Mouse (Mus musculus) MEL (cell line): ENCODE results near the gene Mid1. TPM values are rescaled to one million over a fixed set of nuclear protein-coding genes. Genes with fewer than 3 reads are reported as not detected.
"Not testable (repeated sequence)": the region's sequence is repeated elsewhere in the genome, so short reads cannot be mapped to it uniquely, and the experiment has no call there.

Experiments used
- DNase-seq: peaks from one replicate; pipeline ENCODE4 v3.0.0; 2011; ENCODE audit warnings: low read depth, low spot score
- H3K27ac ChIP-seq: 2 replicates; pipeline ENCODE4 v1.5.1; 2012; ENCODE audit warnings: low read depth, mild to moderate bottlenecking, control low read depth, low read length, moderate library complexity; ENCODE audit not compliant: control insufficient read depth
- H3K27me3 ChIP-seq, 2 experiments: fragments of 150-350 bp in 1 of 2; sonication (generic) in 1 of 2; 2 replicates each; pipeline ENCODE4 v1.6.1; 2012; ENCODE audit warnings: low read length in 2 of 2, mild to moderate bottlenecking in 2 of 2, improper control_type of control experiment in 1 of 2, moderate library complexity in 1 of 2; ENCODE audit not compliant: insufficient read depth in 2 of 2, control insufficient read depth in 1 of 2
- H3K36me3 ChIP-seq, 2 experiments: 2 replicates each; pipeline ENCODE4 v1.6.1; 2012 to 2014; ENCODE audit warnings: low read length in 2 of 2, improper control_type of control experiment in 1 of 2, inconsistent platforms in 1 of 2, mild to moderate bottlenecking in 1 of 2; ENCODE audit not compliant: insufficient read depth in 2 of 2, control insufficient read depth in 1 of 2
- H3K4me1 ChIP-seq, 2 experiments: fragments of 150-350 bp in 1 of 2; sonication (generic) in 1 of 2; 2 replicates each; pipeline ENCODE4 v1.6.1; 2012; ENCODE audit warnings: low read length in 2 of 2, improper control_type of control experiment in 1 of 2, mild to moderate bottlenecking in 1 of 2; ENCODE audit not compliant: insufficient read depth in 2 of 2, control insufficient read depth in 1 of 2
- H3K4me3 ChIP-seq, 2 experiments: fragments of 150-350 bp in 1 of 2; sonication (generic) in 1 of 2; 2 replicates each; pipeline ENCODE4 v1.5.1; 2012; ENCODE audit warnings: low read depth in 2 of 2, low read length in 2 of 2, mild to moderate bottlenecking in 2 of 2, moderate library complexity in 2 of 2, control low read depth in 1 of 2, improper control_type of control experiment in 1 of 2; ENCODE audit not compliant: control insufficient read depth in 1 of 2, insufficient read depth in 1 of 2
- H3K79me2 ChIP-seq: 2 replicates; pipeline ENCODE4 v1.6.1; 2012; ENCODE audit warnings: mild to moderate bottlenecking, low read length, moderate library complexity; ENCODE audit not compliant: control insufficient read depth, poor library complexity, insufficient read depth
- H3K9ac ChIP-seq: 2 replicates; pipeline ENCODE4 v1.6.1; 2012; ENCODE audit warnings: low read depth, mild to moderate bottlenecking, control low read depth, low read length, moderate library complexity; ENCODE audit not compliant: control insufficient read depth, poor library complexity, severe bottlenecking
- H3K9me3 ChIP-seq: fragments of 150-350 bp; sonication (generic); replicated peaks from 2 replicates; pipeline ENCODE4 v1.6.1; 2012; ENCODE audit warnings: mild to moderate bottlenecking, low read length, improper control_type of control experiment, moderate library complexity; ENCODE audit not compliant: insufficient read depth
- EP300 ChIP-seq, 2 experiments: IDR thresholded peaks; 2 replicates each; pipeline ENCODE4 v1.6.1; 2011; ENCODE audit warnings: improper control_type of control experiment in 2 of 2, low read length in 2 of 2, low read depth in 1 of 2, mild to moderate bottlenecking in 1 of 2
- ETS1 ChIP-seq: IDR thresholded peaks from 2 replicates; pipeline ENCODE4 v1.6.1; 2012; ENCODE audit warnings: low read depth, mild to moderate bottlenecking, inconsistent platforms, low read length, improper control_type of control experiment, moderate library complexity
- MAZ ChIP-seq: IDR thresholded peaks from 2 replicates; pipeline ENCODE4 v1.6.1; 2012; ENCODE audit warnings: low read depth, mild to moderate bottlenecking, inconsistent platforms, low read length, improper control_type of control experiment
- POLR2AphosphoS2 ChIP-seq: IDR thresholded peaks from 2 replicates; pipeline ENCODE4 v1.6.1; 2011; ENCODE audit warnings: low read length, improper control_type of control experiment
- TAL1 ChIP-seq: IDR thresholded peaks from 2 replicates; pipeline ENCODE4 v1.6.1; 2012; ENCODE audit warnings: mild to moderate bottlenecking, inconsistent platforms, low read length, moderate library complexity, mixed read lengths
- TCF12 ChIP-seq: IDR thresholded peaks from 2 replicates; pipeline ENCODE4 v1.6.1; 2014; ENCODE audit warnings: low read depth, mild to moderate bottlenecking, inconsistent platforms, low read length, improper control_type of control experiment, moderate library complexity
- polyA plus RNA-seq, 2 experiments: library from polyadenylated mRNA; stranded (reverse) in 1 of 2; unstranded in 1 of 2; fragments of >175 nt in 1 of 2; fragments of >200 nt in 1 of 2; gene quantifications; 2 replicates each; pipeline versions ENCODE4 v1.2.1 to v1.2.4; 2012; ENCODE audit warnings: low replicate concordance in 2 of 2, low read depth in 1 of 2; ENCODE audit not compliant: insufficient read length in 2 of 2, insufficient read depth in 1 of 2, missing spikeins in 1 of 2
- total RNA-seq: library from RNA; depleted of rRNA; stranded (reverse); fragments of 300-350 nt; gene quantifications from 2 replicates; pipeline ENCODE4 v1.2.3, GENCODE M21; 2012

Gene Mid1
- total and polyA plus RNA-seq, 3 experiments, result 1.4 to 7.8 TPM; not detected in 1

DNA sequence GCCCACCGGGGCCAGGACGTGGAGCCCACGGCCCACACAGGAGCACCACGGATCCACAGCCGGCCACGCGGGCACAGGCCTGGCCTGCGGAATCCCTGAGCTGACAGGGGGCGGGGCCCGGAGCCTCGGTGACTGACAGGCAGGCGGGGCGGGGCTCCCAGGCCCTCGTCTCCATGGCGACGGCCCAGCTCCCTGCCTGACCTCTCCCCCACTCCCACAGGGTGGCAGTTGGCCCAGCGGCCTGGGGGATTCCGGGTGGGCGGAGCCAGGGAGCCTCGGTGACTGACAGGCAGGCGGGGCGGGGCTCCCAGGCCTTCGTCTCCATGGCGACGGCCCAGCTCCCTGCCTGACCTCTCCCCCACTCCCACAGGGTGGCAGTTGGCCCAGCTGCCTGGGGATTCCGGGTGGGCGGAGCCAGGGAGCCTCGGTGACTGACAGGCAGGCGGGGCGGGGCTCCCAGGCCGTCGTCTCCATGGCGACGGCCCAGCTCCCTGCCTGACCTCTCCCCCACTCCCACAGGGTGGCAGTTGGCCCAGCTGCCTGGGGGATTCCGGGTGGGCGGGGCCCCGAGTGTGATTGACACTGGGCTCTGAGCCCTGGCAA lies 313.0 kb downstream of the Mid1 start:
- H3K79me2 ChIP-seq, H3K4me3 ChIP-seq, H3K27me3 ChIP-seq, H3K9me3 ChIP-seq, H3K9ac ChIP-seq, H3K27ac ChIP-seq, H3K4me1 ChIP-seq, H3K36me3 ChIP-seq: not testable (repeated sequence)
- TF ChIP-seq ETS1 (0 out of 2 replicates have a peak, but pooled peaks have one; percentile 28), MAZ (peak; percentile 59; the same call in 1 of the 2 replicates), EP300 (IDR thresholded peaks at IDR 0.05; ENCODE audit: low read depth in 1 of 2, low read length in 2 of 2) (peak in 1 of 2 experiments; percentile 17; a peak in 1 of 4 replicates), TCF12 (peak; percentile 15; the same call in 1 of the 2 replicates)
- peak; percentile 99 for DNase-seq

DNA sequence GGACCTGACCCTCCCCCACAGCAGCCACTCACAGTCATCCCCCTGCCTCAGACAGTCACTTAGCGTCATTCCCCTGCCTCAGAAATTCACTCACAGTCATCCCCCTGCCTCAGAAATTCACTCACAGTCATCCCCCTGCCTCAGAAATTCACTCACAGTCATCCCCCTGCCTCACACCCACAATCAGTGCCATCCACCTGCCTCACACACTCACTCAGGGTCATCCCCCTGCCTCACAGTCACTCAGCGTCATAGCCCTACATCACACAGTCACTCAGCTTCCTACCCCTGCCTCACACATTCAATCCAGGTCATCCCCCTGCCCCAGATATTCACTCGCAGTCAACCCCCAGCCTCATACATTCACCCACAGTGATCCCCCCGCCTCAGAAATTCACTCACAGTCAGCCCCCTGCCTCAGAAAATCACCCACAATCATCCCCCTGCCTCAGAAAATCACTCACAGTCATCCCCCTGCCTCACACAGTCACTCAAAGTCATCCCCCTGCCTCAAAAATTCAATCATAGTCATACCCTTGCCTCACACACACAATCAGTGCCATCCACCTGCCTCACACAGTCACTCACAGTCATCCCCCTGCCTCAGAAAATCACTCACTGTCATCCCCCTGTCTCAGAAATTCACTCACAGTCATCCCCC lies 313.7 kb downstream of the Mid1 start:
- H3K4me1 ChIP-seq, H3K27me3 ChIP-seq, H3K9me3 ChIP-seq, H3K27ac ChIP-seq, H3K4me3 ChIP-seq, H3K79me2 ChIP-seq, H3K36me3 ChIP-seq, H3K9ac ChIP-seq: not testable (repeated sequence)
- peak; percentile 31 for DNase-seq

DNA sequence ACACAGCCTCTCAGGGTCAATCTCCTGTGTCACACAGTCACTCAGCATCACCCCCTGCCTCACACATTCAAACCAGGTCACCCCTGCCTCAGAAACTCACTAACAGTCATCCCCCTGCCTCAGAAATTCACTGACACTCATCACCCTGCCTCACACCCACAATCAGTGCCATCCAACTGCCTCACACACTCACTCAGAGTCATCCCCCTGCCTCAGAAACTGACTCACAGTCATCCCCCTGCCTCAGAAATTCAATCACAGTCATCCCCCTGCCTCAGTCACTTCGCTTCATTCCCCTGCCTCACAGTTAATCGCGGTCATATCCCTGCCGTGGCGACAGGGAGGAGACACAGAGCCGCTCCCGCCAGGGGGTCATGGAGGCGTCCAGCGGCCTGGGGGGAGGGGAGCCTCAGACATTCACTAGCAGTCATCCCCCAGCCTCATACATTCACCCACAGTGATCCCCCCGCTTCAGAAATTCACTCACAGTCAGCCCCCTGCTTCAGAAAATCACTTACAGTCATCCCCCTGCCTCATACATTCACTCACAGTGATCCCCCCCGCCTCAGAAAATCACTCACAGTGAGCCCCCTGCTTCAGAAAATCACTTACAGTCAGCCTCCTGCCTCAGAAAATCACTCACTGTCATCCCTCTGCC lies 314.4 kb downstream of the Mid1 start:
- not testable (repeated sequence) for H3K4me3 ChIP-seq, H3K27me3 ChIP-seq, H3K79me2 ChIP-seq, H3K36me3 ChIP-seq, H3K4me1 ChIP-seq, H3K9me3 ChIP-seq, H3K9ac ChIP-seq, H3K27ac ChIP-seq
- TF ChIP-seq TAL1 (0 out of 2 replicates have a peak, but pooled peaks have one; percentile 8), POLR2AphosphoS2 (peak; percentile 56; the same call in 1 of the 2 replicates)
- peak; percentile 84 for DNase-seq

DNA sequence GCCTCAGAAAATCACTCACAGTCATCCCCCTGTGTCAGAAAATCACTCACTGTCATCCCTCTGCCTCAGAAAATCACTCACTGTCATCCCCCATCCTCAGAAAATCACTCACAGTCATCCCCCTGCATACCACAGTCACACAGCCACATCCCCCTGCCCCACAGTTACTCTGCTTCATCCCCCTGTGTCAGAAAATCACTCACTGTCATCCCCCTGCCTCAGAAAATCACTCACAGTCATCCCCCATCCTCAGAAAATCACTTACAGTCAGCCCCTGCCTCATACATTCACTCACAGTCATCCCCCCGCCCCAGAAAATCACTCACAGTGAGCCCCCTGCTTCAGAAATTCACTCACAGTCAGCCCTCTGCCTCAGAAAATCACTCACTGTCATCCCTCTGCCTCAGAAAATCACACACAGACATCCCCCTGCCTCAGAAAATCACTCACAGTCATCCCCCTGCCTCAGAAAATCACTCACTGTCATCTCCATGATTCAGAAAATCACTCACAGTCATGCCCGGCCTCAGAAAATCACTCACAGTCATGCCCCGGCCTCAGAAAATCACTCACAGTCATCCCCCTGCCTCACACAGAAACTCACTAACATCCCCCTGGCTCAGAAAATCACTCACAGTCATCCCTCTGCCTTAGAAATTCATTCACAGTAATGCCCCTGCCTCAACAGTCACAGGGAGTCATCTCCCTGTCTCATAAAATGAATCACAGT lies 315.1 kb downstream of the Mid1 start:
- not testable (repeated sequence) for H3K4me1 ChIP-seq, H3K27ac ChIP-seq, H3K4me3 ChIP-seq, H3K36me3 ChIP-seq, H3K9me3 ChIP-seq, H3K27me3 ChIP-seq, H3K79me2 ChIP-seq, H3K9ac ChIP-seq
- DNase-seq, result peak; percentile 70

DNA sequence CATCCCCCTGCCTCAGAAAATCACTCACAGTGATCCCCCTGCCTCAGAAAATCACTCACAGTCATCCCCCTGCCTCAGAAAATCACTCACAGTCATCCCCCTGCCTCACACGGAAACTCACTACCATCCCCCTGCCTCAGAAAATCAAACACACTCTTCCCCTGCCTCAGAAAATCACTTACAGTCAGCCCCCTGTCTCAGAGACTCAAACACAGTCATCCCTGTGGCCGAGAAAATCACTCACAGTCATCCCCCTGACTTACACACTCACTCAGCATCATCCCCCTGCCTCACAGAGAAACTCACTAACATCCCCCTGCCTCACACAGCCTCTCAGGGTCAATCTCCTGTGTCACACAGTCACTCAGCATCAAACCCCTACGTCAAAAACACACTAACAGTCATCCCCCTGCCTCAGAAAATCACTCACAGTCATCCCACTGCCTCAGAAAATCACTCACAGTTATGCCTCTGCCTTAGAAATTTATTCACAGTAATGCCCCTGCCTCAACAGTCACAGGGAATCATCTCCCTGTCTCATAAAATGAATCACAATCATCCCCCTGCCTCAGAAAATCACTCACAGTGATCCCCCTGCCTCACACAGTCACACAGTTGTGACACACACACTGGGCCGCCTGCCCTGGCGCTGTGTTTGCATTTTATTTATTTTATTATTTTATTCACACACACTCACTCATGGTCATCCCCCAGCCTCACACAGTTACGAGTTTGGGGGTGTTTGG lies 315.8 kb downstream of the Mid1 start:
- H3K9me3 ChIP-seq, H3K79me2 ChIP-seq, H3K27me3 ChIP-seq, H3K9ac ChIP-seq, H3K4me3 ChIP-seq, H3K4me1 ChIP-seq, H3K36me3 ChIP-seq, H3K27ac ChIP-seq: not testable (repeated sequence)
- DNase-seq, result peak; percentile 37
